Mouse (Mus musculus): Measurements from ENCODE around the gene Myh4. TPM values are rescaled to one million over a fixed set of nuclear protein-coding genes. Genes with fewer than 3 reads are reported as not detected.

The Myh4 gene
- polyA plus RNA-seq (2012; rRNA removed) (0.09 and 0.10 TPM in 2 replicates), polyA plus RNA-seq (2014; fragmentation: Nextera tagmentation; extraction: Ambion mirVana) (0.11 and 0.36 TPM in 2 replicates)

- no peak for DNase-seq (ENCODE audit: low spot score)
- Histone ChIP-seq H3K4me2 (replicated peaks; ENCODE audit: low read depth, low read length, severe bottlenecking) (no peak within 1 kb of the TSS), H3K4me1 (ENCODE audit: control insufficient read depth, insufficient read depth, low read length) (no peaks in the 10 kb centered on the region), H3K9me3 (ENCODE audit: control insufficient read depth, low read length) (no peaks in the 10 kb centered on the region), H3K9ac (ENCODE audit: low read depth, low read length, severe bottlenecking) (no peak within 1 kb of the TSS), H3K27ac (replicated peaks; ENCODE audit: low read depth, low read length) (no peak within 1 kb of the TSS), H3K4me3 (replicated peaks; ENCODE audit: low read length) (no peak within 1 kb of the TSS), H3K36me3 (ENCODE audit: control insufficient read depth, insufficient read depth, low read length) (no peaks in the 10 kb centered on the region), H3K27me3 (ENCODE audit: control insufficient read depth, insufficient read depth, low read length) (no peaks in the 10 kb centered on the region)
- WGBS: 64% methylated on average over 5 of the region's 5 CpGs
- TF ChIP-seq POLR2A (IDR thresholded peaks at IDR 0.05; ENCODE audit: borderline replicate concordance, extremely low read depth, insufficient read depth, insufficient read length): no peak
- no peak for ATAC-seq (ENCODE audit: low FRiP score, low read depth)
Observed at GRCm38 (mm10) chr11:67237481-67238079, at the start of gene Myh4. Gene Myh4 (plus strand): TSS chr11:67238029.

DNA sequence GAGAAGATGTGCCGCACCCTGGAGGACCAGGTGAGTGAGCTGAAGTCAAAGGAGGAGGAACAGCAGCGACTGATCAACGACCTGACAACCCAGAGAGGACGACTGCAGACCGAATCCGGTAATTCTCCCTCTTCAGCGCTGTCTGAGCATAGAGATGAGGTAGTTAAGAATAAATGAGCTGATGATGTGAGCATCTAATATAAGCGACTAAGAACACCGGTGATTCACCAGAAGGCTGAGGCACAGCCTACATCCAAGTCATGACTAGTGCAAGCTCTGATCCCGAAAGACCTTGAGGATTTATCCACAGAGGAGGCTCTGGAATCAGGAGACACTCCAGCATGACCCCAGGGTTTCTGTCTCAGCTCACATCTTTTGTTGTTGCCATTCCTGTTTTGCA, 47.5 kb upstream of the Myh4 start:
- WGBS: 80% methylated on average over 10 of the region's 10 CpGs

GRCm38 (mm10) chr11:67190814-67191213, 47.0 kb upstream of the Myh4 start:
- no peaks in the 10 kb centered on the region for H3K36me3 ChIP-seq (ENCODE audit: control insufficient read depth, insufficient read depth, low read length)
- WGBS: 88% methylated on average over 2 of the region's 2 CpGs
- no peak overlapping the region for H3K9ac ChIP-seq (ENCODE audit: low read depth, low read length, severe bottlenecking)
- H3K27me3 ChIP-seq (ENCODE audit: control insufficient read depth, insufficient read depth, low read length): no peaks in the 10 kb centered on the region
- DNase-seq (ENCODE audit: low spot score) (no peak), ATAC-seq (ENCODE audit: low FRiP score, low read depth) (no peak)
- no peak overlapping the region for H3K4me3 ChIP-seq (replicated peaks; ENCODE audit: low read length)
- no peaks in the 10 kb centered on the region for H3K9me3 ChIP-seq (ENCODE audit: control insufficient read depth, low read length)
- TF ChIP-seq POLR2A (IDR thresholded peaks at IDR 0.05; ENCODE audit: borderline replicate concordance, extremely low read depth, insufficient read depth, insufficient read length): no peak
- H3K4me2 ChIP-seq (replicated peaks; ENCODE audit: low read depth, low read length, severe bottlenecking): no peak overlapping the region
- no peak overlapping the region for H3K27ac ChIP-seq (replicated peaks; ENCODE audit: low read depth, low read length)
- no peaks in the 10 kb centered on the region for H3K4me1 ChIP-seq (ENCODE audit: control insufficient read depth, insufficient read depth, low read length)

More for the DNA sequence above, 47.5 kb upstream of the Myh4 start:
- no peak for DNase-seq (ENCODE audit: low spot score)
- no peak overlapping the region for H3K4me2 ChIP-seq (replicated peaks; ENCODE audit: low read depth, low read length, severe bottlenecking)
- ATAC-seq (ENCODE audit: low FRiP score, low read depth): no peak
- no peaks in the 10 kb centered on the region for H3K27me3 ChIP-seq (ENCODE audit: control insufficient read depth, insufficient read depth, low read length)
- H3K36me3 ChIP-seq (ENCODE audit: control insufficient read depth, insufficient read depth, low read length): no peaks in the 10 kb centered on the region
- no peak overlapping the region for H3K27ac ChIP-seq (replicated peaks; ENCODE audit: low read depth, low read length)
- no peak overlapping the region for H3K9ac ChIP-seq (ENCODE audit: low read depth, low read length, severe bottlenecking)
- H3K4me1 ChIP-seq (ENCODE audit: control insufficient read depth, insufficient read depth, low read length): no peaks in the 10 kb centered on the region
- TF ChIP-seq POLR2A (IDR thresholded peaks at IDR 0.05; ENCODE audit: borderline replicate concordance, extremely low read depth, insufficient read depth, insufficient read length): no peak
- H3K4me3 ChIP-seq (replicated peaks; ENCODE audit: low read length): no peak overlapping the region
- no peaks in the 10 kb centered on the region for H3K9me3 ChIP-seq (ENCODE audit: control insufficient read depth, low read length)

- H3K4me3 ChIP-seq (replicated peaks; ENCODE audit: low read length): no peak overlapping the region
- WGBS: 88% methylated on average over 14 of the region's 14 CpGs
- H3K36me3 ChIP-seq (ENCODE audit: control insufficient read depth, insufficient read depth, low read length): no peaks in the 10 kb centered on the region
- DNase-seq (ENCODE audit: low spot score): no peak
- ATAC-seq (ENCODE audit: low FRiP score, low read depth): no peak
- no peak overlapping the region for H3K4me2 ChIP-seq (replicated peaks; ENCODE audit: low read depth, low read length, severe bottlenecking)
- no peak overlapping the region for H3K9ac ChIP-seq (ENCODE audit: low read depth, low read length, severe bottlenecking)
- no peaks in the 10 kb centered on the region for H3K27me3 ChIP-seq (ENCODE audit: control insufficient read depth, insufficient read depth, low read length)
- H3K9me3 ChIP-seq (ENCODE audit: control insufficient read depth, low read length): no peaks in the 10 kb centered on the region
- H3K27ac ChIP-seq (replicated peaks; ENCODE audit: low read depth, low read length): no peak overlapping the region
- H3K4me1 ChIP-seq (ENCODE audit: control insufficient read depth, insufficient read depth, low read length): no peaks in the 10 kb centered on the region
- TF ChIP-seq POLR2A (IDR thresholded peaks at IDR 0.05; ENCODE audit: borderline replicate concordance, extremely low read depth, insufficient read depth, insufficient read length): no peak
Observed at GRCm38 (mm10) chr11:67191496-67191895, 46.3 kb upstream of the Myh4 start.

- Histone ChIP-seq H3K36me3 (ENCODE audit: control insufficient read depth, insufficient read depth, low read length) (no peaks in the 10 kb centered on the region), H3K27ac (replicated peaks; ENCODE audit: low read depth, low read length) (no peak overlapping the region), H3K4me2 (replicated peaks; ENCODE audit: low read depth, low read length, severe bottlenecking) (no peak overlapping the region), H3K4me1 (ENCODE audit: control insufficient read depth, insufficient read depth, low read length) (no peaks in the 10 kb centered on the region), H3K27me3 (ENCODE audit: control insufficient read depth, insufficient read depth, low read length) (no peaks in the 10 kb centered on the region), H3K9me3 (ENCODE audit: control insufficient read depth, low read length) (no peaks in the 10 kb centered on the region), H3K4me3 (replicated peaks; ENCODE audit: low read length) (no peak overlapping the region), H3K9ac (ENCODE audit: low read depth, low read length, severe bottlenecking) (no peak overlapping the region)
- ATAC-seq (ENCODE audit: low FRiP score, low read depth): no peak
- no peak for TF ChIP-seq POLR2A (IDR thresholded peaks at IDR 0.05; ENCODE audit: borderline replicate concordance, extremely low read depth, insufficient read depth, insufficient read length)
- 53% methylated on average over 1 of the region's 1 CpGs for WGBS
- no peak for DNase-seq (ENCODE audit: low spot score)
Observed at GRCm38 (mm10) chr11:67199321-67199720, 38.5 kb upstream of the Myh4 start.

All from limb, embryonic 14.5 days (tissue).